Mouse (Mus musculus) liver, postnatal 0 days (tissue): ENCODE measurements around the gene Rbm12.

Source experiments
- CTCF ChIP-seq: sonication (generic); IDR thresholded peaks from 2 replicates; pipeline ENCODE4 v1.5.1; 2016; ENCODE audit warnings: antibody characterized with exemption, low read depth
- EP300 ChIP-seq: IDR thresholded peaks from 2 replicates; pipeline ENCODE4 v1.6.1; 2016; ENCODE audit warnings: antibody characterized with exemption, low read depth, mild to moderate bottlenecking

GRCm38 (mm10) chr2:156123731-156124130, 12.0 kb upstream of the Rbm12 start:
- TF ChIP-seq CTCF (no peak), EP300 (no peak)
